Mouse (Mus musculus): ENCODE data around the gene Nup107.
"Not testable (repeated sequence)": the region's sequence is repeated elsewhere in the genome, so short reads cannot be mapped to it uniquely, and the experiment has no call there.

The Nup107 gene

DNA sequence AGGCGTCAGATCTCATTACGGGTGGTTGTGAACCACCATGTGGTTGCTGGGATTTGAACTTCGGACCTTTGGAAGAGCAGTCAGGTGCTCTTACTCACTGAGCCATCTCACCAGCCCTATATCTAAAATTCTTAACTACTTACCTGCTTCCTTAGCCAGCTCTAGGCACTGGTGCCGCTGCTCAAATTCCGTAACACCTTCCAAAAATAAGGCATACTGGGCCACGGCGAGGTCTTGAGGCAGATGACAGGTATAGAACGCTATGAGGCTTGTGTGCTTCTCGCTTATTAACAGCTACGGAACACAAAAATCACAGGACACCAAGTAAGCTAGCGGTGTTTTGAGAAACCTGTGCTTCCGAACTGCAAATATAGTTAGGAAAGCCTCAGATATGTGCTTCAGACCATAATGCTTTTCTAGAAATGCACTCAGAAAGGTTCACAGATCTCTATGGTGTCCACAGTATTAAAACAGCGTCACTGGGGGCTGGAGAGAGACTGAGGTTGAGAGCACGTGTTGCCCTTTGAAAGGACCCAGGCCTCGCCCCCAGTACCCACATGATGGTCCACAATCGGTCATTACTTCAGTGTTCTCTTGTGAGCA lies 28.8 kb downstream of the Nup107 start:
- DNase-seq (ENCODE audit: low spot score) = no peak

DNA sequence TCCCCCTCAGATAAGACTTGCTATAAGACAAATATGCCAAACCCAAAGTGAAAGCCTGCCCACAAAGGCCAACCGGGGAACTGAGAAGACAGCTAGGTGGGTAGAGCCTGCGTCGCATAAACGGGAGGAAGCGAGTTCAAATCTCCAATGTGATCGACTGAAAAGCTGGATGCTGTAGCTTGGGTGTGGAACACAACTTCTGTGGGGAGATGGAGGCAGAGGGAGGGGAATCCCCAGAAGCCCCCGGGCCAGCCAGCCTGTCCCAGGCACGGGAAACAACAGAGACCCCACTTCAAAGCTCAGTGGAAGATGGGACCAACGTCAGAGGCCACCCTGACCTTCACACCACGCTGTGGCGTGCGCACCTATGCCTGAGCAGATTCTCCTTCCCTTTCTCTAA lies 29.5 kb downstream of the Nup107 start:
- no peak for DNase-seq (ENCODE audit: low spot score)

- DNase-seq (ENCODE audit: low spot score) = no peak
These were observed 30.1 kb downstream of the Nup107 start for GRCm38 (mm10) chr10:117762281-117762830.

DNA sequence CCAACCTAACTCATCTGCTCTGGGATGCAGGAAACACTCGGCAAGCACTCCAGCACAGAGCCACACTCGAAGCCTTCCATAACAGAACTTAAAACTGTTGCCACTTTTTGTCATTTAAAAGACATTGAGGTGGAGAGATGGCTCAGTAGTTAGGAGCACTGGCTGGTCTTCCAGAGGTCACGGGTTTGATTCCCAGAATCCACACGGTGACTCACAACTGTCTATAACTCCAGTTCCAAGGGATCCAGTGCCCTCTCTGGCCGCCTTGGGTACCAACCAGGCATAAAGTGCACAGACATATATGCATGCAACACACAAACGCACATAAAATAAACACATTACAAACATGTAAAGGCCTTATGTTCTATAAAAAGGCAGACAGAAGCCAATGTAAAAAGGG lies 31.0 kb downstream of the Nup107 start:
- DNase-seq (ENCODE audit: low spot score) = no peak

- DNase-seq (ENCODE audit: low spot score) = no peak
These were observed 31.6 kb downstream of the Nup107 start for GRCm38 (mm10) chr10:117760831-117761335.

DNA sequence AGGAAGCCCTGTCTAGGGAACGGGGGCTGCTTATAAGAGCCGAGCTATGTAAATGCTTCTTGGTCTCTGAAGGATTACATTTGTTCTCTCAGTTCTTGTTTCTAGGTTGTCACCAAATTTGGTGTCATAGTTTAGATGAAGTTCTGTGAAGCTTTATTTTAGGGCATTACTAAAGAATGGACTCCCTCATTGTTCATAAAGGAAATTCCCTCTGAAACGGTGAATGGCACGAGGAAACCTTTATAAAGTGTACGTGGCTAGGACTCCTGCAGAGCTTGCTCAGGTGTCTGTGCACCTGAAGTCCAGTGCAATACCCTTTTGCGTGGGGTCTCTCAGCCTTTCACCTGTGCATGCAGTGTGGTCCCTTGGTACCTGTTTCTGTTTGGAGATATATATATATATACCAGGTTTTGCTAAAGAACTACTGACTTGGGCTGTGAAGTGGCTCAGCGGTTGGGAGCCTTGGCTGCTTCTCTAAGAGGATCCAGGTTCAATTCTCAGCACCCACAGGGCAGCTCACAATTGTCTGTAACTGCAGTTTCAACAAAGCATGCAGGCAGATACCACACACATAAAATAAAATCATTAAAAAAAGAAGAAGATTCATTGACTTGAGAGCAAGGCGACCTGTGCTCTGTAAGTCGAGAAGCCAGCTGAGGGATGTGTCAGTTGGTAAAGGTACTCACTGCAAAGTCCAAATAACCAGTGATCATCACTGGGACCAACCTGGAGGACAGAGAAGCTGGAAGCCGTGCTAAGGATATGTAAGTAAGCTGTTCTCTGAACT lies 32.5 kb downstream of the Nup107 start:
- DNase-seq (ENCODE audit: low spot score) = no peak

GRCm38 (mm10) chr10:117758749-117759727 lies 33.5 kb downstream of the Nup107 start:
- DNase-seq (ENCODE audit: low spot score) = no peak

DNA sequence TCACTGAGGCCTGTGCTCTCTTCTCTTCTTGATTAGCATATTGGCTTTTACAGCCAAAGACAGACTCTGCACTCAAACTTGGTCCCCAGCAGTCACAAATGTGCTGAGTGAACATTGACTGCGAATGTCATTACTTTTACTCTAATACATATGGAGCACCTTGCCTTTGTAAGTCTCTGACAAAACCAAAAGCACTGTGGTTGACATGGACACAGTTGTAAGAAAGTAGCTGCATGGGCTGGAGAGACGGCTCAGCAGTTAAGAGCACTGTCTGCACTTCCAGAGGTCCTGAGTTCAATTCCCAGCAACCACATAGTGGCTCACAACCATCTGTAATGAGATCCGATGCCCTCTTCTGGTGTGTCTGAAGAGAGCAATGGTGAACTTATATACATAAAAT lies 34.2 kb downstream of the Nup107 start:
- not testable (repeated sequence) for DNase-seq (ENCODE audit: low spot score)

DNA sequence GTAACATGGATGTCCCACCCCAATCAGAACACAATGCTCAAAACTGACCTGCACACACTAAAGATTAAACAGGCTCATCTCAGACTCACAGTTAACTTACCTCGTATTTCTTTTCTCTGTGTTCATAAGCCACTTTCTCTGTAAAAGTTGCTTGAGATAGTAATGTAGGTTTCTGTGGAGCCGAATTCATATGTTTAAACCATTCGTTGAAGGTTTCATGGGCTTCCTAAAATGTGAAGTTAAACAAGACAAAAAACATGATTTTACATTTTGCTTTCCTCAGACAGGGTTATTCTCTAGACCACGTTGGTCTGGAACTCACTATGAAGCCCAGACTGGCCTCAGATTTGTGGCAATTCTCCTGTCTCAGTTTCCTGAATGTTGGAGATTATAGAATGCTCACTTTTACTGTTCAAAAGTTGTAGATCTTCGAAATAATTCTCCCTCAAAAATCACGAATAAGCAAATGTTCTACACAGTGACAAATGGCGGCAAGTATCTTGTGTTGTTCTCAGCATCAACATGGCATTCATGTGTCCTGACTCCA lies 34.6 kb downstream of the Nup107 start:
- no peak for DNase-seq (ENCODE audit: low spot score)

GRCm38 (mm10) chr10:117757259-117757658 lies 35.2 kb downstream of the Nup107 start:
- no peak for DNase-seq (ENCODE audit: low spot score)

GRCm38 (mm10) chr10:117756784-117757183 lies 35.7 kb downstream of the Nup107 start:
- no peak for DNase-seq (ENCODE audit: low spot score)

DNA sequence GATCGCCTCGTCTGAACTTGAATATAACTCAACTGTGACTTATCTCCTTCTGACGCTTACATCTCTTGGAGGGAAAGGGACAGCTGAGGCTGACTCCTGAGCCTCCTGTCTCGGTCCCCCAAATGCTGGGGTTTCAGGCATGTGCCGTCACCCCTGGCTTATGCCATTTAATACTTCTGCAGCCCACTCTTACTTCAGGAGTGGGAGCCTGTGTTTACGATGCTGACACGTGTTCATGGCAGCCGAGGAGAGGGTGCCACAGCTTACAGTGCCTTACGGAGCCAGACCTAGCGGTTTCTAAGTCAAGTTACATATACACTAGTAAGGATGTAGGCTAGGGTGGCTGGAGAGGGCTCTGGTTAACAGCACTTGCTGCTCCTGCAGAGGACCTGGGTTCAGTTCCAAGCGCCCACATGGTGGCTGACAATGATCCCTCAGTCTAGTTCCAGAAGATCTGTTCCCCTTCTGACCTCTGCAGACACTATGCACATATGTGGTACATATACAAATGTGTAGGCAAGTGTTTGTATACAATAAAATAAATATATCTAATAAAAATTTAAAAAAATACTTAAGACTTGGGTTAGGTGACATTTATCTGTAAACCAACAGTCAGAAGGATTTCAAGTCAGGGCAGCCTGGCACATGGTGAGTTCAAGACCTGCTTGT lies 36.6 kb downstream of the Nup107 start:
- DNase-seq (ENCODE audit: low spot score) = no peak

DNA sequence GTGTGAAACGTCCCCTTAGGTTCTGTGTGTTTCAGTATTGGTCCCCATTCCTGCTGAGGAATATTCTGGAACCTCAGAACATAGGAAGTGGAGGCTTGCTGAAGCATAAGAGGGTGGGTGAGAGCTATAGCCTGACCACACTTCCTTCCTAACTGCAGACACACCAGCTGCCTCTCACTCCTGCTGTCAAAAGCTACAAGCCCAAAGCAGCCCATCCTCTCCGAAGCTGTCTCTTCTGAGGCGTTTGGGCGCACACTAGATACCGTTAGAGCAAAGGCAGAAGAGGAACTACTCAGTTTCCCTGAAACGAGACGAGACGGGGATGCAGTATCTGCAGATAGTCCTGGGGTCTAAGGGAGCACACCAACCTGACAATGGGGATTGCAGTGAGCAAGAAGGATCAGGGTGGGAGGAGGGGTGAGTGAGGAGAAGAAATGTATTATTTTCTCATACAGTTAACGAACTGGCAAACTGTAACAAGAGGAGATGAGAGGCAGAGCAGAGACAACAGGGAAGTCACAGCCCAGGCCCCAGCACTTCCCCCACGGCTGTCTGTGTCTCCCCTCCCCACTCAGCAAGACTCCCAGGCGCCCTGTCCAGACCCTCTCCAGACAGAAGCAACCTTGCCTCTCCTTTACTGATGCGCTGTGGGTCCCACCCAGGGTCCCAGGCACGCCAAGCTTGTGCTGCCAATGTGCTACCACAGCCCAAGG lies 37.3 kb downstream of the Nup107 start:
- no peak for DNase-seq (ENCODE audit: low spot score)

DNA sequence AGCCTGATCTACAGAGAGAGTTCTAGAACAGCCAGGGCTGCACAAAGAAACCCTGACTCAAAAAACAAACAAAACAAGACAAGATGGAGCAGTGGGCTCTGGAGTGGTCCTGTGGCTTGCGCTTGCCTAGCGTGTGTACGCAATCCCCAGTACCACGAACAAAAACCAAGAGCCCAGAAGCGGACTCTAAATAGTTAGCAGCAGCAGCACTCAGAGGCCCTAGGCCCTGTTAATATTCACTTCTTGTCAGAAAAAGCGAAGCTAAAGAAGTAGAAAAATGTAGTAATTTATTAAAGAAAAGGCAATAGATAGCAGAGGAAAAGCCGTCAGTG lies 37.9 kb downstream of the Nup107 start:
- no peak for DNase-seq (ENCODE audit: low spot score)

GRCm38 (mm10) chr10:117753711-117754608 lies 38.5 kb downstream of the Nup107 start:
- DNase-seq (ENCODE audit: low spot score) = no peak

- DNase-seq (ENCODE audit: low spot score) = no peak
These were observed 39.5 kb downstream of the Nup107 start for GRCm38 (mm10) chr10:117752851-117753647.

- no peak for DNase-seq (ENCODE audit: low spot score)
These were observed 40.1 kb downstream of the Nup107 start for GRCm38 (mm10) chr10:117752304-117752821.

- no peak for DNase-seq (ENCODE audit: low spot score)
These were observed 40.8 kb downstream of the Nup107 start for GRCm38 (mm10) chr10:117751744-117752143.

DNA sequence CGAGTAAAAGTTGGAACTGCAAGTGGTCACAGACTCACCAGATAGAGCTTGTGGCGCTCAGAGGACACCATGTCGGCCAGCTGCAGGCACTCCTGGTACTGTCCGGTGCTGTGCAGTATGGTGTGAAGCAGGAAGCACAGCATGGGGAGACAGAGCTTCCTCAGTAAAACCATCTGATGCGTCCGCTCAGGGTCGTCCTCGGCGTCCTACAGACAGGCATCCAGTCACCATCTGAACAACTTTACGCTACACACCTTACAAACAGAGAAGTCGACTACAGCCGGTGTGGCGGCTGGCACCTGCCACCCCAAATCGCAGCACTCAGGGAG lies 41.3 kb downstream of the Nup107 start:
- DNase-seq (ENCODE audit: low spot score) = no peak

Data from c-Kit-positive CD71-positive TER-119-positive erythroid progenitor cells, embryonic 14.5 days (primary cell).